Mouse (Mus musculus) T-helper 2 cell (primary cell): Measurements from ENCODE around the gene Gzf1.

Source experiments
- in situ Hi-C: fragments of 300-600 bp; cut with MboI, MseI; formaldehyde crosslinking; loops from one replicate; pipeline ENCODE4 v1.15.1; 2025; ENCODE audit warnings: high pct_unique_total_duplicates

Gzf1 gene

GRCm38 (mm10) chr2:148680775-148681291 is at the start of gene Gzf1:
Gzf1 (plus strand) TSS chr2:148681023.
- in situ Hi-C loops, result no loop called here

GRCm38 (mm10) chr2:148631602-148632001 is 49.2 kb upstream of the Gzf1 start:
- in situ Hi-C loops, result no loop called here

GRCm38 (mm10) chr2:148634466-148634865 is 46.4 kb upstream of the Gzf1 start:
- in situ Hi-C loops, result no loop called here

DNA sequence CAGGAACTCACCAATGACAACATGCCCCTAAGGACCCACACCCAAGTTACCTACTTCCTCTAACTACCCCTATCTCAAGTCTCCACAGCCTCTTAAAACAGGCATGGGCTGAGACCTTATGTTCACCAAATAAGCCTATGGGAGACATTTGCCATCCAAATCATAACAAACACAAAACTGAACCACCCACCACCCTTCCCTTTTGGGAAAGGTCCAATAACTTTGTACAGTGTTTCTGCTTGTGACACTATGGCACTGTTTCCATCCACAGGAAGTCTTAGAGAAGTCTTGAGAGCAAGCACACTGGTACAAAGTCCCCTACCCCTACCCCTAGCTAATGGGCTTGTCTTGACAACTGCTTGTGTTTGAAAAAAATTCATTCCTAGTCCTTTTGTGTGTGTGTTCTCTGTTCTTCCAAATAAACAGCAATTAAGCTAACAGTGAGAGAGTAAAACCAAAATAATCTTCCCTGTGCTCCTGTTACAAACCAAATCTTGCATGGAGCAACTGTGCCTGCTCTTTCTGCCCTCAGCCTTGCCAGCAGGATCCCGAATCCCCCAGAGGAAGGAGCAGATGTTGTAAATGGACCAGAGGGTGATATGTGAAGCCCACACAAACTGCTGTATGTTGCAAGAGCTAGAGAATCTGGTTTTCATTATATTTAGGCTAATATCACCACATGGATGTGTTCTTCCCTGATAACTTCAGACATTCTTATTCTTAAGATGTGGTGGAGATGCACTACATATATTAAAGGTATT is 38.0 kb upstream of the Gzf1 start:
- in situ Hi-C loops, result no loop called here

- in situ Hi-C loops, result no loop called here
Measured at GRCm38 (mm10) chr2:148644421-148645000, 36.3 kb upstream of the Gzf1 start.

GRCm38 (mm10) chr2:148650587-148651357 is 30.1 kb upstream of the Gzf1 start:
- in situ Hi-C loops, result no loop called here

- in situ Hi-C loops, result no loop called here
Measured at GRCm38 (mm10) chr2:148654961-148655360, 25.9 kb upstream of the Gzf1 start.

DNA sequence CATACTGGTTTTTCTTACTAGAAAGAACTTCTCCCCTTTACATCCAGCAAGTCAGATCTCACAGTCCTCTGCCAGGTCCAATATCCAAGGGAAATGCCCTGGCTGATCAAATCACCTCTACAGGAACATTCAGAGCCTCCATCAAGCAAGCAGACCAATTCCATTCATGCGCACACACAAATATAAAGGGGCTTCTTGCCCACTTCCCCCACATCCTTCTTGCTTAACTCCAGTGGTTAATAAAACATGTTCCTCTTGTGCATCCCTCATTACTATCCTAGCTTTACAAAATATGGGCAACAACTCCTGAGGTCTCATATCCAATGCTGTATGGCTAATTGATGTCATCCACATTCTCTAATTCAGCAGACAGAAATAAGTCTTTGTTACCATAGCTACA is 17.4 kb upstream of the Gzf1 start:
- in situ Hi-C loops, result no loop called here

- in situ Hi-C loops, result no loop called here
Measured at GRCm38 (mm10) chr2:148672199-148673096, 8.4 kb upstream of the Gzf1 start, which contains the start of gene Nxt1. Nxt1 (plus strand) TSS chr2:148672601.

- in situ Hi-C loops, result no loop called here
Measured at GRCm38 (mm10) chr2:148677801-148678200, 3.0 kb upstream of the Gzf1 start.

DNA sequence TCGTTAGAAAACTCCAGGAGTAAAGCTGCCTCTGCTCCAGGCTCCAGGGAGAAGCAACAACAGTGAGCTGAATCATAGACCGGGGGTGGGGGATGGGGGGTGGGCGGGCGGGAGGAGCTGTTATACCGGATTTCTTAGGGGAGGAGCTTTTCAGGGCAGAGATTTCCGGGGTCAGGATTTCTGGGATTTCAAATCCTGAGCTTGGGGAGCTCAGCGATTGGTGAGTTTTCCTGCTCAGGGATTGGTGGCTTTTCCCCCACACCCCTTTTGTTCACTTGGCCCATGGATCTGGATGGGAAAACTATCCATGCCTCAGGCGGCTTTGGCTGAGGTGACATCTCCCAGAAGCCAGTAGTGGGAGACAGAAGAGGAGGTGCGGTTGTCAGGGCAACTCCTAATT is 1.5 kb upstream of the Gzf1 start:
- in situ Hi-C loops, result no loop called here

GRCm38 (mm10) chr2:148681461-148681891 is 653 bp downstream of the Gzf1 start:
- in situ Hi-C loops, result no loop called here

- in situ Hi-C loops, result no loop called here
Measured at GRCm38 (mm10) chr2:148683031-148683430, 2.2 kb downstream of the Gzf1 start.

DNA sequence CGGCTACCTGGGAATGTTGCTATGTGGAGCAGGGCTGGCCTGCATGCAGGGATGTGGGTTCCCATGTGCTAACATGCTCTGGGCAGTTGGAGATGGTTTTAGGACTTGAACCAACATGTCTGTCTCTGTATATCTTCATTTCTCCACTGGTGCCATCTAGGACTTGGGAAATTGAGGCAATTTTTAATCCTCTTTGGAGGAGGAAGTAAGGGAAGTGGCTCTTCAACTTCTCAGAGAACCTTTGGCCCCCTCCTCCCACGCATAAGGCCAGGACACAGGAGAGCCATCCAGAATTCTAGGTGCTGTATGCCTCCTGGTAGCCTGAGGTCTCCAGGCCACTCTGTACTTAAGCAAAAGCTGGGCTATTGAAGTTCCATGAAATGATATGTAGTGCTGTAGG is 4.1 kb downstream of the Gzf1 start:
- in situ Hi-C loops, result no loop called here

DNA sequence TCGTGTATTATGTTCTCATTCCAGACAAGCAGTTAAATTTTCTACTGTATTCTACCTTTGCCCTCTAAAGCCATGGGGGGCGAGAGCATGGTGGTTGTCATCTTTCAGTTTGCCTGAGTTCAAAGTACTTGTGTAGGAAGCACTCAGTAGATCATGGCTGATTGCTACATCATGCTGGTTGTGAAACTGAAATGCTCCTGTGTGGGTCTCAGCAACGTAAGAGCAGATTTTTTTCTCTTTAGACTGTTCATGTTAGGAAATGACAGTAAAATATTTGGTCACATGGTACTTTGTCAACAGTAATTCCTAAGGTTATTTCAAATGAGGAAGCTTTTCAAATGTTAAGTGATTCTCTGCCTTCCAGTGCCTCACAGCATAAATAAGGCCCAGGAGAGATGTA is 4.9 kb downstream of the Gzf1 start:
- in situ Hi-C loops, result no loop called here

GRCm38 (mm10) chr2:148686862-148687261 is 6.0 kb downstream of the Gzf1 start:
- in situ Hi-C loops, result no loop called here

DNA sequence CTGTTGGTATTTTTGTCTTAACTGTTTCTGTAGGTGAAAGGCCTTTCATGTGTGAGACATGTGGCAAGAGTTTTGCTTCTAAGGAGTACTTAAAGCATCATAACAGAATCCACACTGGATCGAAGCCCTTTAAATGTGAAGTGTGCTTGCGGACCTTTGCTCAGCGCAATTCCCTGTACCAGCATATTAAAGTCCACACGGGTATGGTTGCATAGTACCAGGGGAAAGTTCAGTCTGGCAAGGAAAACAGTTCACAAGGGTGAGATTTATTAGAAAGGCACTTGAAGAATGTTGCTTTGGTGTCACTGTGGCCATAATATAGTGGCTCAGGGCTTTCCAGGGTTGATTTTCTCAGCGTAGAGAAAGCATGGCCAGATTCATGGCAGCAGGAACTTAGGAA is 7.1 kb downstream of the Gzf1 start:
- in situ Hi-C loops, result no loop called here

DNA sequence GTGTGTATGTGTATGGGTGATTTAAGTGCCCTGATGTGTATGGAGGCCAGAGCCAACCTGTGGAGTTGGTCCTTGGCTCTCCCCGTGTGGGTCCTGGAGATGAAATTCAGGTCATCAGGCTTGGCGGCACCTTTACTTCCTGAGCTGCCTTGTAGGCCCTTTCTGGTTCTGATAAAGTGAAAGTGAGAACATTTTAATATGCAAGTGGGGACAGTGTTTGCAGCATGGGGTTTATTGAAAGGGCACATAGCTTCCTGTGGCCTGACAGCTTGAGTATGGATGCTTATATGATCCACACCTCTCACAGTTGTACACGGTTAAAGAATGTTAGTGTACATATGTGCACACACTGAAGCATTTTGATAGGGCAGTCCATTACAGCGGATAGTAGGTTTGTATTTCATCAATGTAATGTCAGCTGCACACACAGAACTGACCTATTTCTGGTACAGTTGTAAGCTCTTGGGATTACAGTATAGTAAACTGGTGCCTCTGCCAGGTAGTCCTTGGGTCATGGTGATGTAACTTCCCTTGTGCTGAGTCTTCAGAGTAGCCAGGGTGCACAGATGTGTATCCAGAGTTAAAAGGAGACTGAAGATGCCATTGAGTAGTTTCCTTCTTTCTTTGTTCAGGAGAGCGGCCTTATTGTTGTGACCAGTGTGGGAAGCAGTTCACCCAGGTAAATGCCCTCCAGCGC is 8.8 kb downstream of the Gzf1 start:
- in situ Hi-C loops, result no loop called here

- in situ Hi-C loops, result no loop called here
Measured at GRCm38 (mm10) chr2:148690291-148690690, 9.5 kb downstream of the Gzf1 start.

DNA sequence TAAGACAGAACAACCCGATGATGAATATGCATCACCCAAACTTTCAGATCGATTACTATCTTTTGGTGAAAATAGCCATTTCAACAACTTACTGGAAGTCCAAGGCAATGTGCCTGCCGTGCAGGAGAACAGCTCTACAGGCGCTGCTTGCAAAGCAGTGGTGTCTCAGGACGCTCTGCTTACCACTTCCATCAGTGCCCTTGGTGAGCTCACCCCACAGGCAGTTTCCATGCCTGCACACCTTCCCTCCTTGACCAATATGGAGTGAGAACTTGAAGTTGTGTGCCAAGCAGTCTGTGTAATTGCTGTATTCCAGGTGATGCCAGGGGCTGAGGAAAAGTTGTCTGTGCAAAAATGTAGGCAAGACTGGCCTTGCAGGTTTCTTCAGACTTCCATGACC is 10.0 kb downstream of the Gzf1 start:
- in situ Hi-C loops, result no loop called here

DNA sequence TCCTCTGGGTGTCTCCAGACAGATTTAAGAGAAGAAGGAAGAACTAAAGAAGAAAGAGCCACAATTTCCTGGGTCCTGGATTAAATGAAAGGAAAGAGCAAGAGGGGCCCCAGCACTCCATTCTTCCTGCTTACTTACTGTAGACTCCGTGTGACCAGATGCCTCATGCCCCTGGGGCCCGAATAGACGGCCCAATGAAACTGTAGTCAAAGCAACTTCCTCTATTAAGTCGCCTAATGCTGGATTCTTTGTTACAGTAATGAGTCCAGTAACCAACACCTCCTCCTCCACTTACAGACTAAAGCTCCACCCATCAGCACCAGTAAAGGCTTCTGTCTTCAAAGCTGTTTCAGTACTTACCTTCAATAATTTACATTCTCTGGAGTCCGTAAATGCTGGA is 17.7 kb downstream of the Gzf1 start:
- in situ Hi-C loops, result no loop called here
